Mouse (Mus musculus): ENCODE results near the gene Crlf1. TPM values are rescaled to one million over a fixed set of nuclear protein-coding genes. Genes with fewer than 3 reads are reported as not detected.
A peak's percentile ranks its signal among the peaks of the same experiment; 100 is the strongest.

Gene Crlf1
- polyA plus RNA-seq, 1 experiment from 2014 or later = 6.1 TPM

- WGBS = 81% methylated on average over 3 of the region's 3 CpGs
- ATAC-seq = no peak
- Histone ChIP-seq H3K4me3 (replicated peaks; ENCODE audit: low read length) (no peak overlapping the region), H3K9me3 (ENCODE audit: control insufficient read depth, low read length) (no peaks in the 10 kb centered on the region), H3K27me3 (replicated peaks; ENCODE audit: control insufficient read depth, insufficient read depth, low read length) (peaks cover 23% of the 10 kb centered on the region), H3K9ac (replicated peaks; ENCODE audit: low read depth, low read length) (no peak overlapping the region), H3K4me2 (ENCODE audit: low read length) (no peak overlapping the region), H3K36me3 (ENCODE audit: control insufficient read depth, insufficient read depth) (no peaks in the 10 kb centered on the region), H3K4me1 (replicated peaks; ENCODE audit: control insufficient read depth, insufficient read depth, low read length) (peaks cover 15% of the 10 kb centered on the region), H3K27ac (ENCODE audit: low read length) (no peak overlapping the region)
These were observed 11.1 kb upstream of the Crlf1 start for GRCm38 (mm10) chr8:70481908-70482307.

- H3K4me3 ChIP-seq (replicated peaks; ENCODE audit: low read length) = no peak overlapping the region
- peaks cover 11% of the 10 kb centered on the region for H3K4me1 ChIP-seq (replicated peaks; ENCODE audit: control insufficient read depth, insufficient read depth, low read length)
- peaks cover 26% of the 10 kb centered on the region for H3K27me3 ChIP-seq (replicated peaks; ENCODE audit: control insufficient read depth, insufficient read depth, low read length)
- no peak overlapping the region for H3K4me2 ChIP-seq (ENCODE audit: low read length)
- ATAC-seq = no peak
- H3K9ac ChIP-seq (replicated peaks; ENCODE audit: low read depth, low read length) = no peak overlapping the region
- no peak overlapping the region for H3K27ac ChIP-seq (ENCODE audit: low read length)
- WGBS = 69% methylated on average over 2 of the region's 2 CpGs
- H3K9me3 ChIP-seq (ENCODE audit: control insufficient read depth, low read length) = no peaks in the 10 kb centered on the region
- H3K36me3 ChIP-seq (ENCODE audit: control insufficient read depth, insufficient read depth) = no peaks in the 10 kb centered on the region
These were observed 10.0 kb upstream of the Crlf1 start for GRCm38 (mm10) chr8:70482943-70483342.

- H3K36me3 ChIP-seq (ENCODE audit: control insufficient read depth, insufficient read depth) = no peaks in the 10 kb centered on the region
- no peaks in the 10 kb centered on the region for H3K9me3 ChIP-seq (ENCODE audit: control insufficient read depth, low read length)
- peak overlapping the region; percentile 84 for H3K4me2 ChIP-seq (ENCODE audit: low read length)
- no peak overlapping the region for H3K27ac ChIP-seq (ENCODE audit: low read length)
- 52% methylated on average over 7 of the region's 7 CpGs for WGBS
- no peak for ATAC-seq
- H3K4me3 ChIP-seq (replicated peaks; ENCODE audit: low read length) = peak overlapping the region; percentile 69
- peak overlapping the region; percentile 88; the same call in 1 of the 2 replicates for H3K9ac ChIP-seq (replicated peaks; ENCODE audit: low read depth, low read length)
- H3K27me3 ChIP-seq (replicated peaks; ENCODE audit: control insufficient read depth, insufficient read depth, low read length) = peaks cover 55% of the 10 kb centered on the region
- peaks cover 23% of the 10 kb centered on the region for H3K4me1 ChIP-seq (replicated peaks; ENCODE audit: control insufficient read depth, insufficient read depth, low read length)
These were observed 6.7 kb upstream of the Crlf1 start for GRCm38 (mm10) chr8:70486191-70486681.

- no peaks in the 10 kb centered on the region for H3K9me3 ChIP-seq (ENCODE audit: control insufficient read depth, low read length)
- H3K4me3 ChIP-seq (replicated peaks; ENCODE audit: low read length) = peak within 1 kb of the TSS; percentile 69
- ATAC-seq = peak; percentile 70
- H3K9ac ChIP-seq (replicated peaks; ENCODE audit: low read depth, low read length) = peak within 1 kb of the TSS; percentile 88
- H3K27me3 ChIP-seq (replicated peaks; ENCODE audit: control insufficient read depth, insufficient read depth, low read length) = peaks cover 63% of the 10 kb centered on the region
- no peaks in the 10 kb centered on the region for H3K36me3 ChIP-seq (ENCODE audit: control insufficient read depth, insufficient read depth)
- WGBS = 2% methylated on average over 33 of the region's 33 CpGs
- H3K4me2 ChIP-seq (ENCODE audit: low read length) = peak within 1 kb of the TSS; percentile 84
- no peak within 1 kb of the TSS for H3K27ac ChIP-seq (ENCODE audit: low read length)
- peaks cover 23% of the 10 kb centered on the region for H3K4me1 ChIP-seq (replicated peaks; ENCODE audit: control insufficient read depth, insufficient read depth, low read length)
These were observed 5.9 kb upstream of the Crlf1 start, which contains the start of gene Tmem59l for GRCm38 (mm10) chr8:70486941-70487520. Gene Tmem59l, minus strand, starts transcription at chr8:70487358.

- no peak for ATAC-seq
- Histone ChIP-seq H3K4me2 (ENCODE audit: low read length) (peak overlapping the region; percentile 84), H3K9me3 (ENCODE audit: control insufficient read depth, low read length) (no peaks in the 10 kb centered on the region), H3K4me1 (replicated peaks; ENCODE audit: control insufficient read depth, insufficient read depth, low read length) (peaks cover 32% of the 10 kb centered on the region), H3K27ac (ENCODE audit: low read length) (no peak overlapping the region), H3K4me3 (replicated peaks; ENCODE audit: low read length) (peak overlapping the region; percentile 21), H3K36me3 (ENCODE audit: control insufficient read depth, insufficient read depth) (no peaks in the 10 kb centered on the region), H3K27me3 (replicated peaks; ENCODE audit: control insufficient read depth, insufficient read depth, low read length) (peaks cover 75% of the 10 kb centered on the region), H3K9ac (replicated peaks; ENCODE audit: low read depth, low read length) (peak overlapping the region; percentile 1; the same call in 1 of the 2 replicates)
- WGBS = 5% methylated on average over 55 of the region's 55 CpGs
These were observed 4.8 kb upstream of the Crlf1 start for GRCm38 (mm10) chr8:70487993-70488796.

GRCm38 (mm10) chr8:70488931-70489470 is 4.0 kb upstream of the Crlf1 start:
- Histone ChIP-seq H3K9ac (replicated peaks; ENCODE audit: low read depth, low read length) (no peak overlapping the region), H3K4me1 (replicated peaks; ENCODE audit: control insufficient read depth, insufficient read depth, low read length) (peaks cover 40% of the 10 kb centered on the region)

GRCm38 (mm10) chr8:70489576-70489975 is 3.4 kb upstream of the Crlf1 start:
- Histone ChIP-seq H3K4me3 (replicated peaks; ENCODE audit: low read length) (no peak overlapping the region), H3K36me3 (ENCODE audit: control insufficient read depth, insufficient read depth) (no peaks in the 10 kb centered on the region), H3K9ac (replicated peaks; ENCODE audit: low read depth, low read length) (no peak overlapping the region), H3K4me2 (ENCODE audit: low read length) (peak overlapping the region; percentile 17; the same call in 1 of the 2 replicates), H3K27me3 (replicated peaks; ENCODE audit: control insufficient read depth, insufficient read depth, low read length) (peaks cover 88% of the 10 kb centered on the region), H3K9me3 (ENCODE audit: control insufficient read depth, low read length) (no peaks in the 10 kb centered on the region), H3K27ac (ENCODE audit: low read length) (no peak overlapping the region), H3K4me1 (replicated peaks; ENCODE audit: control insufficient read depth, insufficient read depth, low read length) (peaks cover 43% of the 10 kb centered on the region)
- 1% methylated on average over 27 of the region's 41 CpGs for WGBS
- no peak for ATAC-seq

More at GRCm38 (mm10) chr8:70488931-70489470, 4.0 kb upstream of the Crlf1 start:
- H3K4me3 ChIP-seq (replicated peaks; ENCODE audit: low read length) = no peak overlapping the region
- H3K36me3 ChIP-seq (ENCODE audit: control insufficient read depth, insufficient read depth) = no peaks in the 10 kb centered on the region
- H3K4me2 ChIP-seq (ENCODE audit: low read length) = 0 out of 2 replicates have a peak overlapping the region, but pooled peaks have one; percentile 17
- H3K27me3 ChIP-seq (replicated peaks; ENCODE audit: control insufficient read depth, insufficient read depth, low read length) = peaks cover 83% of the 10 kb centered on the region
- 2% methylated on average over 14 of the region's 14 CpGs for WGBS
- H3K27ac ChIP-seq (ENCODE audit: low read length) = no peak overlapping the region
- no peak for ATAC-seq
- H3K9me3 ChIP-seq (ENCODE audit: control insufficient read depth, low read length) = no peaks in the 10 kb centered on the region

GRCm38 (mm10) chr8:70490061-70490879 is 2.7 kb upstream of the Crlf1 start:
- H3K4me1 ChIP-seq (replicated peaks; ENCODE audit: control insufficient read depth, insufficient read depth, low read length) = peaks cover 44% of the 10 kb centered on the region
- H3K4me3 ChIP-seq (replicated peaks; ENCODE audit: low read length) = no peak overlapping the region
- no peak overlapping the region for H3K9ac ChIP-seq (replicated peaks; ENCODE audit: low read depth, low read length)
- H3K4me2 ChIP-seq (ENCODE audit: low read length) = no peak overlapping the region
- no peak overlapping the region for H3K27ac ChIP-seq (ENCODE audit: low read length)
- no peak for ATAC-seq
- WGBS = 10% methylated on average over 10 of the region's 10 CpGs
- H3K36me3 ChIP-seq (ENCODE audit: control insufficient read depth, insufficient read depth) = no peaks in the 10 kb centered on the region
- no peaks in the 10 kb centered on the region for H3K9me3 ChIP-seq (ENCODE audit: control insufficient read depth, low read length)
- peaks cover 88% of the 10 kb centered on the region for H3K27me3 ChIP-seq (replicated peaks; ENCODE audit: control insufficient read depth, insufficient read depth, low read length)

Data from forebrain, embryonic 16.5 days (tissue).